Mouse (Mus musculus): ENCODE results near the gene Gm10647. TPM values are rescaled to one million over a fixed set of nuclear protein-coding genes. Genes with fewer than 3 reads are reported as not detected.

Gm10647 gene
- total and polyA plus RNA-seq, 2 experiments = 0.10 to 0.37 TPM

DNA sequence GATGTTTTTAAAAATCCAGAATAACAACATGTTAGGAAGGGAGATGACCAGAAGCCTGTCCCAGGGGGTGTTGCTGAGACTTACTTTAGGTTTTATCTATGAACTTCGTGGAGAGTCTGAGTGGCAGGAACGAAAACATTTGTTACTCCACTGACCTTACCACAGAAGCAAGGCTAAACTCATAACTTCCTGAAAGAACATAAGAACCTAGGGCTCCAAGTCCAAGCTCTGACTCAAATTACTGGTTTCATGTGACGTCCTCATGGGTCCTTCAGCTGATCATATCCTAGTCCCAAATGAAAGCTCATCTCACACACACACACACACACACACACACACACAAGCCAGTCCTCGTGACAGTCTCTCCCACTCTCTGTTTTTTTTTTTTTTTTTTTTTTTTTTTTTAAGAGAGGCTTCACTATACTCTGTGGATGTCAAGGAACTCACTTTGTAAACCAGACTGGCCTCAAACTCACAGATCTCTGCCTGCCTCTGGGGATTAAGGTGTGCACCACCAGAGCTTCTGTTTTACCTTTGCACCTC lies 35.6 kb downstream of the Gm10647 start:
- no peak for TF ChIP-seq CTCF (IDR thresholded peaks at IDR 0.05; ENCODE audit: low read depth, low read length)
- Histone ChIP-seq H3K4me3 (ENCODE audit: insufficient read depth, low read depth, low read length) (no peak overlapping the region), H3K27me3 (ENCODE audit: control insufficient read depth, insufficient read depth, low read length) (no peaks in the 10 kb centered on the region), H3K4me1 (ENCODE audit: control insufficient read depth, insufficient read depth, low read length) (no peaks in the 10 kb centered on the region; the same call in 1 of the 2 replicates), H3K36me3 (ENCODE audit: control insufficient read depth, insufficient read depth, low read length) (no peaks in the 10 kb centered on the region), H3K9ac (ENCODE audit: low read depth, low read length) (no peak overlapping the region), H3K27ac (replicated peaks; ENCODE audit: insufficient read depth, low read depth, low read length) (no peak overlapping the region), H3K79me2 (ENCODE audit: control insufficient read depth, insufficient read depth, low read length) (no peaks in the 10 kb centered on the region)
- peak; percentile 41 for DNase-seq (ENCODE audit: extremely low read depth, low read depth, low spot score)
- 74% methylated on average over 4 of the region's 4 CpGs for WGBS

DNA sequence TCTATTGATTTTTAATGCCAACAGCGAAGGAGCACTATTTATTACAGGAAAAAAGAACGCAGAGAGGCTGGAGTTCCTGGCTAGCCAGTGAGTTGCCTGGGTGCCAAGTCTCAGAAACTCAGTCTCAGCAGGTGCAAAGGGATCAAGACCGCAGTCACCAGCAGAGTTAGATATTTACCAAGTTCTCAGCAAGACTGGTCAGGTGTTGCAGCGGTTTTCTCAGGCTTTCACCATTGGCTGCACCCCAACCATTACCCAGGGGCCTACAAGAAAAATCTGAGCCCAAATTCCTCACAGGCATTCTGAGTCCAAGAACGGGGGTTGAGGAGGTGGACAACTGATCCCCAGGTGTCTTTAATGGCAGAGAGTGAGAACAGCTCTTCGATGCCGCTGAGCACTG lies 37.0 kb downstream of the Gm10647 start:
- H3K9ac ChIP-seq (ENCODE audit: low read depth, low read length) = no peak overlapping the region
- WGBS = 23% methylated on average over 7 of the region's 7 CpGs
- H3K36me3 ChIP-seq (ENCODE audit: control insufficient read depth, insufficient read depth, low read length) = no peaks in the 10 kb centered on the region
- no peak overlapping the region for H3K27ac ChIP-seq (replicated peaks; ENCODE audit: insufficient read depth, low read depth, low read length)
- DNase-seq (ENCODE audit: extremely low read depth, low read depth, low spot score) = peak; percentile 12
- H3K4me1 ChIP-seq (ENCODE audit: control insufficient read depth, insufficient read depth, low read length) = no peaks in the 10 kb centered on the region; the same call in 1 of the 2 replicates
- no peaks in the 10 kb centered on the region for H3K79me2 ChIP-seq (ENCODE audit: control insufficient read depth, insufficient read depth, low read length)
- TF ChIP-seq CTCF (IDR thresholded peaks at IDR 0.05; ENCODE audit: low read depth, low read length) (no peak), POLR2A (IDR thresholded peaks at IDR 0.05; ENCODE audit: extremely low read depth, insufficient read depth, low read length) (no peak)
- no peaks in the 10 kb centered on the region for H3K27me3 ChIP-seq (ENCODE audit: control insufficient read depth, insufficient read depth, low read length)
- H3K4me3 ChIP-seq (ENCODE audit: insufficient read depth, low read depth, low read length) = no peak overlapping the region

- no peaks in the 10 kb centered on the region; the same call in 1 of the 2 replicates for H3K4me1 ChIP-seq (ENCODE audit: control insufficient read depth, insufficient read depth, low read length)
- peak; percentile 95 for DNase-seq (ENCODE audit: extremely low read depth, low read depth, low spot score)
- 1% methylated on average over 58 of the region's 58 CpGs for WGBS
- H3K27me3 ChIP-seq (ENCODE audit: control insufficient read depth, insufficient read depth, low read length) = no peaks in the 10 kb centered on the region
- H3K36me3 ChIP-seq (ENCODE audit: control insufficient read depth, insufficient read depth, low read length) = no peaks in the 10 kb centered on the region
- H3K9ac ChIP-seq (ENCODE audit: low read depth, low read length) = peak within 1 kb of the TSS; percentile 61
- H3K4me3 ChIP-seq (ENCODE audit: insufficient read depth, low read depth, low read length) = peak within 1 kb of the TSS; percentile 72
- H3K79me2 ChIP-seq (ENCODE audit: control insufficient read depth, insufficient read depth, low read length) = no peaks in the 10 kb centered on the region
- TF ChIP-seq POLR2A (IDR thresholded peaks at IDR 0.05; ENCODE audit: extremely low read depth, insufficient read depth, low read length) = peak; percentile 71
- no peak for TF ChIP-seq CTCF (IDR thresholded peaks at IDR 0.05; ENCODE audit: low read depth, low read length)
- no peak within 1 kb of the TSS for H3K27ac ChIP-seq (replicated peaks; ENCODE audit: insufficient read depth, low read depth, low read length)
Observed at GRCm38 (mm10) chr9:66834318-66835096, 37.7 kb downstream of the Gm10647 start, which contains the start of gene Aph1c. TSS of gene Aph1c (minus strand) at chr9:66834726.

DNA sequence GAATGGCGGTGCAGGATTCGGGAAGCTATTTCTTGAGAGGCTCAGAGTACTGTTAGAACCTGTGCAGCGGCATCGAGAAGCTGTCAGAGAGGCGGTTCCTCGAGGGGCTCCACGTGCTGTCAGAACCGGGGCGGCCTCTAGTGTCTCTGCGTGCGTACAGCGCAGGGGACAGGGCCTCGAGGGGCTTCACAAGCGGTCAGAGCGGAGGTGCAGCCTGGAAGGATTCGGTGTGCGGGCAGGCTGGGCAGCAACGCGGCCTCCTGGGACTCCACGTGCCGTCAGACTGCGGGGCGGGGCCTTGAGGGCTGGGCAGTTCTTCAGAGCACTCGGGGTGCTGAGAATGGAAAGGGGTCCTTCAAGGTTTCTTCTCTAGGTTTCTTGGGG lies 38.2 kb downstream of the Gm10647 start:
- Histone ChIP-seq H3K79me2 (ENCODE audit: control insufficient read depth, insufficient read depth, low read length) (no peaks in the 10 kb centered on the region), H3K9ac (ENCODE audit: low read depth, low read length) (peak overlapping the region; percentile 61), H3K27ac (replicated peaks; ENCODE audit: insufficient read depth, low read depth, low read length) (no peak overlapping the region), H3K4me3 (ENCODE audit: insufficient read depth, low read depth, low read length) (peak overlapping the region; percentile 55), H3K36me3 (ENCODE audit: control insufficient read depth, insufficient read depth, low read length) (no peaks in the 10 kb centered on the region), H3K4me1 (ENCODE audit: control insufficient read depth, insufficient read depth, low read length) (no peaks in the 10 kb centered on the region; the same call in 1 of the 2 replicates), H3K27me3 (ENCODE audit: control insufficient read depth, insufficient read depth, low read length) (no peaks in the 10 kb centered on the region)
- under 1% methylated on average over 24 of the region's 24 CpGs for WGBS
- no peak for DNase-seq (ENCODE audit: extremely low read depth, low read depth, low spot score)
- TF ChIP-seq CTCF (IDR thresholded peaks at IDR 0.05; ENCODE audit: low read depth, low read length) = no peak
- TF ChIP-seq POLR2A (IDR thresholded peaks at IDR 0.05; ENCODE audit: extremely low read depth, insufficient read depth, low read length) = no peak

DNA sequence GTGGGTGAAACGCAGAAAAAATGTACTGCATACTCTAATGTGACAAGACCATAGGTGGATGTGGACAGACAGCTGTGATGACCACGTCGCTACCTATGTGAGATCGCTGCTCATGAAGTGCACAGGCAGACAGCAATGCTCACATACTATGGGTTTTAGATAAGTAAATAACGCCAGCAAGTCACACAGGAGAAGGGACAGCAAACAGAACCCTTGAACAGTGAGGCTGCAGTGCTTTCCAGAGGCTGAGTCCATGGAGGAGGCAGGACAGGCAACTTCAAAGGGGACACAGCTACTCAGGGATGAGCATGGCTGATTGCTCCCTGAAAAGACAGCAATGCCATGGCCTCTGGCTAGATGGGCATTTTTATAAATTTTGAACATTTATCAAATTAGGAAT lies 50.0 kb downstream of the Gm10647 start:
- DNase-seq (ENCODE audit: extremely low read depth, low read depth, low spot score) = no peak
- H3K79me2 ChIP-seq (ENCODE audit: control insufficient read depth, insufficient read depth, low read length) = no peaks in the 10 kb centered on the region
- H3K4me1 ChIP-seq (ENCODE audit: control insufficient read depth, insufficient read depth, low read length) = no peaks in the 10 kb centered on the region
- H3K27me3 ChIP-seq (ENCODE audit: control insufficient read depth, insufficient read depth, low read length) = no peaks in the 10 kb centered on the region
- WGBS = 46% methylated on average over 5 of the region's 5 CpGs
- no peak overlapping the region for H3K4me3 ChIP-seq (ENCODE audit: insufficient read depth, low read depth, low read length)
- no peak overlapping the region for H3K9ac ChIP-seq (ENCODE audit: low read depth, low read length)
- H3K27ac ChIP-seq (replicated peaks; ENCODE audit: insufficient read depth, low read depth, low read length) = no peak overlapping the region
- no peak for TF ChIP-seq POLR2A (IDR thresholded peaks at IDR 0.05; ENCODE audit: extremely low read depth, insufficient read depth, low read length)
- no peak for TF ChIP-seq CTCF (IDR thresholded peaks at IDR 0.05; ENCODE audit: low read depth, low read length)
- no peaks in the 10 kb centered on the region for H3K36me3 ChIP-seq (ENCODE audit: control insufficient read depth, insufficient read depth, low read length)

Other genes with a start within 250 kb of the Gm10647 start
- 37.7 and 41.5 TPM in 2 replicates for gene Usp3, start 203.9 kb upstream of the Gm10647 start, total RNA-seq (2014; rRNA removed)
- gene Usp3, start 203.9 kb upstream of the Gm10647 start, polyA plus RNA-seq (2012; rRNA removed) = 9.8 and 11.2 TPM in 2 replicates
- 0.34 TPM in 1 of 2 replicates, not detected in the other for gene Car12, start 83.4 kb upstream of the Gm10647 start, total RNA-seq (2014; rRNA removed)
- gene Car12, start 83.4 kb upstream of the Gm10647 start, polyA plus RNA-seq (2012; rRNA removed) = 0.24 TPM in 1 of 2 replicates, not detected in the other
- gene Aph1b, start 1.5 kb upstream of the Gm10647 start, total RNA-seq (2014; rRNA removed) = 2.9 and 5.0 TPM in 2 replicates
- 1.0 and 1.2 TPM in 2 replicates for gene Aph1b, start 1.5 kb upstream of the Gm10647 start, polyA plus RNA-seq (2012; rRNA removed)
- 0.65 and 1.5 TPM in 2 replicates for gene Aph1c, start 37.7 kb downstream of the Gm10647 start, total RNA-seq (2014; rRNA removed)
- 0.43 and 0.97 TPM in 2 replicates for gene Aph1c, start 37.7 kb downstream of the Gm10647 start, polyA plus RNA-seq (2012; rRNA removed)
- gene Rab8b, start 122.6 kb downstream of the Gm10647 start, total RNA-seq (2014; rRNA removed) = 4.1 and 4.3 TPM in 2 replicates
- gene Rab8b, start 122.6 kb downstream of the Gm10647 start, polyA plus RNA-seq (2012; rRNA removed) = 0.85 and 1.4 TPM in 2 replicates
- gene Rps27l, start 149.0 kb downstream of the Gm10647 start, total RNA-seq (2014; rRNA removed) = 474 and 535 TPM in 2 replicates
- gene Rps27l, start 149.0 kb downstream of the Gm10647 start, polyA plus RNA-seq (2012; rRNA removed) = 84.6 and 99.6 TPM in 2 replicates
- gene Lactb, start 178.4 kb downstream of the Gm10647 start, total RNA-seq (2014; rRNA removed) = 37.0 and 41.4 TPM in 2 replicates
- gene Lactb, start 178.4 kb downstream of the Gm10647 start, polyA plus RNA-seq (2012; rRNA removed) = 24.4 and 33.6 TPM in 2 replicates